In genomic region chr8:57799797-57800204, GRCm38 (mm10) we compare ENCODE assay signal across 8 mouse cellular contexts.
DNase-seq lines count a peak whose midpoint lies in the region; ATAC-seq lines count a peak whose summit lies in the region.

No protein-coding gene starts in this region.

- peak overlapping the region; percentile 54 for H3K4me2 ChIP-seq in forebrain, embryonic 16.5 days (ENCODE audit: low read length)

- peak overlapping the region; percentile 53 for H3K27ac ChIP-seq in forebrain, embryonic 16.5 days (ENCODE audit: low read length)
- peak overlapping the region; percentile 76 for H3K27ac ChIP-seq in hindbrain, embryonic 10.5 days

- H3K27me3 ChIP-seq in forebrain, embryonic 16.5 days (replicated peaks; ENCODE audit: control insufficient read depth, insufficient read depth, low read length): no peaks in the 10 kb centered on the region
- H3K27me3 ChIP-seq in hindbrain, embryonic 10.5 days (ENCODE audit: insufficient read depth, poor library complexity, severe bottlenecking): 0 out of 2 replicates have a peak, but pooled peaks cover 4% of the 10 kb centered on the region

- peak overlapping the region; percentile 13 for H3K4me3 ChIP-seq in forebrain, embryonic 16.5 days (replicated peaks; ENCODE audit: low read length)
- peak overlapping the region; percentile 45 for H3K4me3 ChIP-seq in hindbrain, embryonic 10.5 days

- DNase-seq in R1 (ENCODE audit: low read depth, low spot score): peak; percentile 18
- DNase-seq in cerebellum, adult 11-12 months: peak; percentile 88
- peak; percentile 67 for DNase-seq in hindbrain, embryonic 10.5 days (ENCODE audit: low spot score)
- DNase-seq in layer of hippocampus, postnatal 36 days: peak; percentile 24 to 36
- DNase-seq in lung, postnatal 10 days: peak; percentile 74
- DNase-seq in retina, adult 2 months (ENCODE audit: low read depth, low spot score): peak; percentile 66
- peak; percentile 35 to 55 for DNase-seq in urinary bladder, postnatal 36 days (ENCODE audit: low spot score in 2 of 2)

- 3% methylated on average over 12 of the region's 12 CpGs for WGBS in forebrain, embryonic 16.5 days
- WGBS in hindbrain, embryonic 10.5 days: 6% methylated on average over 12 of the region's 12 CpGs

- no peaks in the 10 kb centered on the region for H3K36me3 ChIP-seq in forebrain, embryonic 16.5 days (ENCODE audit: control insufficient read depth, insufficient read depth)
- no peaks in the 10 kb centered on the region for H3K36me3 ChIP-seq in hindbrain, embryonic 10.5 days

- H3K9me3 ChIP-seq in forebrain, embryonic 16.5 days (ENCODE audit: control insufficient read depth, low read length): no peaks in the 10 kb centered on the region
- H3K9me3 ChIP-seq in hindbrain, embryonic 10.5 days: no peaks in the 10 kb centered on the region

- peak overlapping the region; percentile 43 for H3K9ac ChIP-seq in forebrain, embryonic 16.5 days (replicated peaks; ENCODE audit: low read depth, low read length)

- peak; percentile 87 for ATAC-seq in forebrain, embryonic 16.5 days

- peaks cover 6% of the 10 kb centered on the region for H3K4me1 ChIP-seq in forebrain, embryonic 16.5 days (replicated peaks; ENCODE audit: control insufficient read depth, insufficient read depth, low read length)
- peaks cover 10% of the 10 kb centered on the region for H3K4me1 ChIP-seq in hindbrain, embryonic 10.5 days (replicated peaks)

Comparison
In these comparisons a context has a peak if more than half of its experiments do, and no peak if none do; other contexts are left out.
1. Peak in every context shown above with its lines: DNase-seq, ATAC-seq, H3K4me3 ChIP-seq and H3K27ac ChIP-seq.
2. DNase-seq: peak in every context shown above with its lines; median percentile 88 in cerebellum, adult 11-12 months; 74 in lung, postnatal 10 days; 67 in hindbrain, embryonic 10.5 days; 66 in retina, adult 2 months; 45 in urinary bladder, postnatal 36 days; 30 in layer of hippocampus, postnatal 36 days; 18 in R1.